Mouse (Mus musculus) WW6 (cell line): ENCODE measurements around the gene Zcchc9.
"Not testable (repeated sequence)": the region's sequence is repeated elsewhere in the genome, so short reads cannot be mapped to it uniquely, and the experiment has no call there.

ENCODE experiments used
- DNase-seq: peaks from one replicate; pipeline ENCODE4 v3.0.0-alpha.2; 2013; ENCODE audit warnings: low read depth, low spot score

The Zcchc9 gene

DNA sequence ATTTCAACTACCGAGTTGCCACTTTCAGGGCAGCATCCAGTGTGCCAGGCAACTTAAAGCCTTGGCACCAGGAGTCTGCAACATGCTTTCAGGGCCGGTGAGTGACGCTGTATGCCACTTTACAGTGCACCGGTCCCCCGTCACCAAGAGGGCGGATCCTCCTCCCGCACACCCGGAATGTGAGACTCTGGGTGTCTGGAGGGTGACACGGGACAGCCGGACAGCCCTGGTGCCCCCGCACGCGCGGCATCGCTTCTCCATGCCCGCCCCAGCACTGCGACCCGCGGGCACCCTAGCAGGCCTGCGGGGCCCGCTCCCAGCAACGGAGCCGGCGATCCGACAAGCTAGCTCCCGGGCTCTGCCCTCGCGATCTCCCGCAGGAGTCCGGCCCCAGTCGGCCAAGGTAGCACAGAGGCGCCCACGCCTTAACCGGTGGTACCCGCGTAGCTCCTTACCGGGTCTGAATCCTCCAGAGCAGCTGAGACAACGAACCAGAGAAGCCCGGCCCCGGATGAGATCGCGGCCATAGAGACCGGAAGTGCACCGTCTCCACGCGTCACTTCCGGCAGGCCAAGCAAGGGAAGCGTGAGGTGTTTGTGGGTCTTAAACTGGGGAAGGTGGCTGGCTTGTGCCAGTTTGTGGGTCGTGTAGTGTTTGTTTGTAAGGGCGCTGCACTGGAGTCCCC, at the start of gene Zcchc9:
Gene Zcchc9 (minus strand): TSS at position 551 of the 685 bp plus-strand sequence.
- peak; percentile 61 for DNase-seq

- no peak for DNase-seq
Measured at GRCm38 (mm10) chr13:91854412-91854811, 46.9 kb upstream of the Zcchc9 start.

DNA sequence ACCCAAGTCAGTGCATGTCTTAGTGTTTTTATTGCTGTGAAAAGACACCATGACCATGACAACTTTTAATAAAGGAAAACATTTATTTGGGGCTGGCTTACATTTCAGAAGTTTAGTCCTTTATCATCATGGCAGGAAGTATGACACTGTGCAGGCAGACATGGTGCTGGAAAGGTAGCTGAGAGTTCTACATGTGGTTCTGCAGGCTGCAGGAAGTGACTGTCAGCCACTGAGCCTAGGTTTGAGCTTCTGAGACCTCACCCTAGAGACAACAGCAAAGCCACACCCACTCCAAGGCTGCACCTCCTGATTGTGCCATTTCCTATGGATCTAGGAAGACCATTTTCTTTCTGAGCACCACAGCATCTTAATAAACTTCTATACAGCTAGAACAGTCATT, 20.4 kb upstream of the Zcchc9 start:
- no peak for DNase-seq

DNA sequence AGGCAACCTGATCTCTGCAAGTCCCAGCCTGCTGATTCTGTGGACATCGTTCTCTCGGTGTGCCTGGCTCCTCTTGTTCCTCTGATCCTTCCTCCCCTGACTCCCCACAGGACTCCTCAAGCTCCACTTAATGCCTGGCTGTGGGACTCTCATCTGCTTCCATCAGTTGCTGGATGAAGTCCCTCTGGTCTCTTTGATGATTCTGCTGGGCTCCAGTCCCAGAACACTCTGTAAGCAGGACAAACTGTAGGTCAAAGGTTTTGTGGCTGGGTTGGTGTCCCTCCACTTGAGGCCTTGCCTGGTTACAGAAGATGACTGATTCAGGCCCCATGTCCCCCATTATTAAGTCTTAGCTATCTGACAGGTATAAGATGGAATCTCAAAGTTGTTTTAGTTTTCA, 18.6 kb upstream of the Zcchc9 start:
- no peak for DNase-seq

- no peak for DNase-seq
Measured at GRCm38 (mm10) chr13:91824845-91825550, 17.5 kb upstream of the Zcchc9 start.

- DNase-seq: no peak
Measured at GRCm38 (mm10) chr13:91823735-91824134, 16.2 kb upstream of the Zcchc9 start.

- no peak for DNase-seq
Measured at GRCm38 (mm10) chr13:91814670-91815069, 7.2 kb upstream of the Zcchc9 start.

DNA sequence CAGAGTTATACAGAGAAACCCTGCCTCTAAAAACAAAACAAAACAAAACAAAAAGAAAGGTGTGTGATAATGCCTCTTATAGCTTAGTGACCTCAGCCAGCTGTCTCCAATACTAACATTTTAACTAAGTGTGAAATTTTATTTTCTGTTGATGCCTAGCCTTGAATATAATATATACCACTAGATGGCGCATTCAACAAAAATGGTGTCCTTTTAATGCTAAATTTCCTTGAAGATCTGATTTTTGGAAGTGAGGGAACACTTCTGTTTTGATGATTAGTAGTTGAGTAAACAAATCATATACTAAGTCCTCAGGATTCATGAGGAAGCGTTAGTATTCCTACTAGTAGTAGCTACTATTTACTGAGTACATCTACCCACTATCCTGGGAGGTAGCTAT, 2.0 kb upstream of the Zcchc9 start:
- no peak for DNase-seq

DNA sequence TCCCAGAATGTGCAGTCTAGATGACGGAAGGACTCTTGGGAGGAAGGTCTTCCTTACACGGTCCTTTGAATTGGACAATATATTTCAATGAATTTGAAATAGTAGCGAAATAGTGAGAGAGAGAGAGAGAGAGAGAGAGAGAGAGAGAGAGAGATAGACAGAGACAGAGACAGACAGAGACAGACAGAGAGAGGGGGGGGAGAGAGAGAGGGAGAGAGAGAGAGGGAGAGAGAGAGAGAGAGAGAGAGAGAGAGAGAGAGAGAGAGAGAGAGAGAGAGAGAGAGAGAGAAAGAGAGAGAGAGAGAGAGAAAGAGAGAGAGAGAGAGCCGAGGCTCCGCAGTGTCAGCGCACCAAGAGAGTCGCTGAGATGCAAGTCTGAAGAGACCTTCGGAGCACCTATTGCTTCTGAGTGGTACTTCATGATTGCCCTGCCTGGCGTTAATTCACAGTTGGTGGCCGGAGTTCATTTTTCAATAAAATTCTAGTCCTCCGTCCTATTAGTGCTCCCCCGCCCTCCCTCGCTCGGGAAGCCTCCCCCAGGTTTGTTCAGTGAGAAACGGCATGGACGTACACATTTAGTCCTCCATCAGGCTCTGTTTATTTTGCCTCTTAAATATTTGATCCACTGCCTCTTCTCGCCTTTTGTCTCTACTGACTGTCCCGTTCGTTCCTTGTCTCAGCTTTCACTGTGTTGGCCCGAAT, 520 bp upstream of the Zcchc9 start:
- no peak for DNase-seq

DNA sequence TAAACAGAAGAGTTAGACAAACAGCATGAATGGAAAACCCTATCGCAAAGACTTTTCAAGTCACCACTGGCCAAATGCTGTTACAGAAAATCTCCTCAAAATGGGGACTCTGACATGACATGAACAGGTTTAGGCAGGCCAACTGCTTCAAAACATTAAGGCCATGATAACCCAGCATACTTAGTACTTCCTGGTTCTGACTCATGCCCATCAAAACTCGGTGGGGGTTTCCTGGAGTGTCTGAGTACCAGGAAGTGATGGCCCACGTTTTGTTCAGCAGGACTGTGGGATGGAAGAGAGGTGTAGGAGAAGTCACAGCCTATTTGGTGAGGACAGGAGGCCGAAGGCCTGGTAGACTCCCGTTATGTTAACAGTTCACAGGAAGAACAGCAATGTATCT, 5.8 kb downstream of the Zcchc9 start:
- no peak for DNase-seq

- no peak for DNase-seq
Measured at GRCm38 (mm10) chr13:91797442-91797841, 10.1 kb downstream of the Zcchc9 start.

DNA sequence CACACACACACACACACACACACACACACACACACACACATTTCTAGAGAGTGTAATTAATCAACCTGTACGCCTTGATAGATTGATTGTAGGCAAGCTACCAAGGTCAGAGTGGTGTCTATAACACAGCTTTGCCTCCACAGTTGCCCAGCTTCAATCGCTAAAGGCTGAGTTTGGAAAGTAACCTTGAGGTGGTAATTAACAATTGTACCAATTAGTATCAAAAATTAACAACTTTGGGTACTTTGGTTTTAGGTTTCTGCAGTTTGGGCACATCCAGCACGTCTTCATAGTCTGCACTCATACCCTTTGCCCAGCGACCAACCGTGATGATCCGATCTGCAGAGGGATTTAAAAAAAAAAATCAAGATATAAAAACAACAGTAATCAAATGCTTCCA, 10.6 kb downstream of the Zcchc9 start:
- DNase-seq: no peak

DNA sequence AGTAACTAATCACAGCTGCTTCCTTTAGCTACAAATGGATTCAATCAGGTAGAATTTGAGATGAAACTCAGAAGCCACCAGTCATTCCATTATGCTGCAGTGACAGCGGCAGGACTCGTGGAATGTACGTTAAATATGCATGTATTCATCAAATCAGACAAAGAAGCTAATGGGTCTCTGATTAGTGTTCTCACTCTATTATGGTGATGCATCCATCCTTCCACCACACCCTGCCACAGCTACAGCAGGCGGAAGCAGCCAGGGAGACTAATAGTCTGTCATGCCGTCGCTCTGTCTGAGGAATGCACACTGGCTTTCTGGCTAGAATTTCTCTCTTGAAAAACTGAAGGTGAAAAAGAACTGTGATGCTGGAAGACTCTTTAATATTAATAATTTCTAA, 11.5 kb downstream of the Zcchc9 start:
- no peak for DNase-seq

GRCm38 (mm10) chr13:91795593-91795992, 11.9 kb downstream of the Zcchc9 start:
- DNase-seq: no peak

- DNase-seq: no peak
Measured at GRCm38 (mm10) chr13:91794926-91795436, 12.5 kb downstream of the Zcchc9 start.

GRCm38 (mm10) chr13:91792035-91792434, 15.5 kb downstream of the Zcchc9 start:
- no peak for DNase-seq

GRCm38 (mm10) chr13:91779892-91780291, 27.6 kb downstream of the Zcchc9 start:
- no peak for DNase-seq

DNA sequence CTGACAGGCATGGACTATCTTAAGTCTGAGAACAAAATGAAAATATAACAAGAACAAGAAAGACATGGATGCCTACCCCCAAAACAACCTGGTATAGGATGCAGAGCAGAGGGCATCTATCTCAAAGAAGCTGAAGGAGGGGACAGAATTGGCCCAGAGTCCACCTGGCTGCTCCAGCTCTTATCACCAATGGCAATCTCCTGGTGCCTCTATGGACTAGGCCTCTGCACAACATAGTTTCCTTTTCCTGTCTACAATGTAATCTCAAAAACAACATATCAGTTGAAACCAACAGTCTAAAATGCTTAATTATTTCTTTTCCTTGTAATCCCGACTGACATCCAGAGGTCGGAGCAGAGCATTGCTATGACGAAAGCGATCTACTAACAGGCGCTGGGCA, 29.4 kb downstream of the Zcchc9 start:
- no peak for DNase-seq

- DNase-seq: no peak
Measured at GRCm38 (mm10) chr13:91768683-91769651, 38.5 kb downstream of the Zcchc9 start.

DNA sequence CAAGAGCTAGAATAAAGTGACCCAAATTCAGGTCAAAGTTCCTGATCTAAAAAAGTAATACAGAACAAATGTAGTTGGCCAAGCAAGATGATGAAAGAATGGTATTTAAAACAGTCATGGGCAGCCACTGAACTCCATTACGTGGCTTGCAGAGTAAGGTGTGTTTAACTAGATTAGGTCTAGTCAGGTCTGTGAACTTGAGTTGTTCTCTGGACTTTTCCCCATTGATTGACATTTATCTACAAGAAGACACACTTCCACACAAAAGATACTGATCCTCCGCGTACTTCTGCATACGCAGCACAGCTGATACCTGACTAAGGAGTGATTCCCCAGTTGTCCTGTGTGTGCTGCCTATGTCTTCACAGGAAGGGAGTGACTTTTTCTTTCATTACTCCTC, 41.9 kb downstream of the Zcchc9 start:
- no peak for DNase-seq

- not testable (repeated sequence) for DNase-seq
Measured at GRCm38 (mm10) chr13:91763654-91764053, 43.9 kb downstream of the Zcchc9 start.
